Mouse (Mus musculus) liver, embryonic 16.5 days (tissue): Measurements from ENCODE around the gene Csk. TPM values are rescaled to one million over a fixed set of nuclear protein-coding genes. Genes with fewer than 3 reads are reported as not detected.

Experiments used
- ATAC-seq: fragments of 200-750 bp; cut with Nextera tagmentation; 2 replicates; pipeline ENCODE4 v1.8.0; 2017; ENCODE audit warnings: low read depth, mild to moderate bottlenecking, moderate number of reproducible peaks, moderate library complexity
- H3K27ac ChIP-seq: fragments of 300-500 bp; sonication (generic); 2 replicates; pipeline ENCODE4 v1.5.1; 2014; ENCODE audit warnings: mild to moderate bottlenecking, low read length
- H3K27me3 ChIP-seq: fragments of 300-500 bp; sonication (generic); 2 replicates; pipeline ENCODE4 v1.6.1; 2014; ENCODE audit warnings: low read depth, low read length, mixed read lengths; ENCODE audit not compliant: control insufficient read depth, insufficient read depth
- H3K36me3 ChIP-seq: fragments of 300-500 bp; sonication (generic); 2 replicates; pipeline ENCODE4 v1.6.1; 2014; ENCODE audit warnings: mild to moderate bottlenecking; ENCODE audit not compliant: control insufficient read depth, insufficient read depth
- H3K4me1 ChIP-seq: fragments of 300-500 bp; sonication (generic); 2 replicates; pipeline ENCODE4 v1.6.1; 2014; ENCODE audit warnings: low read depth, low read length, mixed read lengths; ENCODE audit not compliant: control insufficient read depth
- H3K4me2 ChIP-seq: fragments of 300-500 bp; sonication (generic); 2 replicates; pipeline ENCODE4 v1.6.1; 2014; ENCODE audit warnings: low read depth, low read length, mixed read lengths
- H3K4me3 ChIP-seq: fragments of 300-500 bp; sonication (generic); 2 replicates; pipeline ENCODE4 v1.5.1; 2014; ENCODE audit warnings: low read depth, mild to moderate bottlenecking, low read length
- H3K9ac ChIP-seq: fragments of 300-500 bp; sonication (generic); 2 replicates; pipeline ENCODE4 v1.6.1; 2014; ENCODE audit warnings: low read depth, low read length
- H3K9me3 ChIP-seq: fragments of 300-500 bp; sonication (generic); replicated peaks from 2 replicates; pipeline ENCODE4 v1.6.1; 2016; ENCODE audit warnings: low read length; ENCODE audit not compliant: control insufficient read depth
- WGBS: fragments of 180-500 bp; shearing (Covaris S2); extraction: QIAGEN DNeasy Blood & Tissue Kit; methylation state at CpG from one replicate; pipeline ENCODE4 v1.1.7; 2014; ENCODE audit not compliant: insufficient replicate concordance; 5-methylcytosine and 5-hydroxymethylcytosine counted together
- polyA plus RNA-seq: library from polyadenylated mRNA; unstranded; fragments of >200 nt; fragmentation: Nextera tagmentation; extraction: Ambion mirVana; gene quantifications from 2 replicates; pipeline ENCODE4 v1.2.1, GENCODE M21; 2015

Gene Csk
- 13.3 and 13.5 TPM in 2 replicates for polyA plus RNA-seq

DNA sequence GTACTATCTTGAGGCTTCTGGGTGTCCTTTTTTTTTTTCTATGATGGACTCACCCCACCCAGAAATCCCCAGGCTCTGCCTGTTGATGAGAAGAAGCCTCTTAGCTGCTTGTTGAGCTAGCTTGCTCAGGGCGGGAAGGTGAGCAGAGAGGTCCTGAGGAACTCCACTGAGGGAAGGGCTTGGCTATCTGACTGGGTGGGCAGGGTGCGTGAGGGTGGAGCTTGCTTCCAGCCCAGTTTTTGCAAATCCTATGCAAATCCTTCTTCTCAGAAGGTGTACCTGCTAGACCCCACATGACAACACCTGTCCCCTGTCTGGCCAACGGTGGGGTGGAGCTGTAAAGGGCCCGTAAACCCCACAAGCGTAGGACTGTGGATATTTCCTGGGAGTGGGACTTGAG is at the start of gene Csk:
Gene Csk (minus strand): TSS at position 349 of the 400 bp plus-strand sequence.
- Histone ChIP-seq H3K4me1 (peaks cover 9% of the 10 kb centered on the region), H3K4me2 (no peak within 1 kb of the TSS), H3K27ac (no peak within 1 kb of the TSS), H3K27me3 (no peaks in the 10 kb centered on the region; the same call in 1 of the 2 replicates), H3K4me3 (no peak within 1 kb of the TSS), H3K9ac (no peak within 1 kb of the TSS), H3K9me3 (no peaks in the 10 kb centered on the region), H3K36me3 (no peaks in the 10 kb centered on the region)
- no peak for ATAC-seq
- 66% methylated on average over 5 of the region's 5 CpGs for WGBS

DNA sequence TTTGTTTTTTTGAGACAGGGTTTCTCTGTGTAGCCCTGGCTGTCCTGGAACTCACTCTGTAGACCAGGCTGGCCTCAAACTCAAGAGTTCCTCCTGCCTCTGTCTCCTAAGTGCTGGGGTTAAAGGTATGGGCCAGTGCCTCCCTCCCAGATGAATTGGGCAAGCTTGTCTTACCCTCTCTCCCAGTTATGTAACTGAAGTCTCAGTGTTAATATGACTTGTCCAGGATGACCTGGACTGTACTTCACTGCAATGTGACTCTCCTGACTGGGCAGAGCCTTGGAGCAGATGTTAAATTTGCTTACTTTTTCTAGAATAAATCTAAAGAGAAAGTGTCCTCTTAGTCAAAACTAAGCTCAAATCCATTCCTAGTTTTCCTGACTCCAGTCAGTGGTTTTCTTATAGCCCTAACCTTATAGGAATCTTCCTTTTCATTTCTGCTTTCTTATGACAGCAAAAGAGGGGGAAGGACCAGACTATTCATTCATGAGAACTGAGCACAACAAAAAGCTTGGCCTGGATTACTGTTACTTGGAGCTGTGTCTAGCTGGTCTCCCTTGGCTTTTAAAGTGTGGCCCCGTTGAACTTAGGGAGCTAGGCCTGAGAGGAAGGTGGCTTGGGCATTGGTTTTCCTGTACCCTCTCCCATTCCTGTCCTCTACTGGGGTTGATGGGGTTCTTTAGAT is 45.2 kb upstream of the Csk start:
- WGBS = 33% methylated on average over 1 of the region's 1 CpGs
- Histone ChIP-seq H3K27ac (no peak overlapping the region), H3K4me1 (peaks cover 19% of the 10 kb centered on the region), H3K9me3 (no peaks in the 10 kb centered on the region), H3K4me3 (no peak overlapping the region), H3K4me2 (no peak overlapping the region), H3K27me3 (peaks cover 29% of the 10 kb centered on the region), H3K9ac (no peak overlapping the region), H3K36me3 (no peaks in the 10 kb centered on the region)
- ATAC-seq = no peak

DNA sequence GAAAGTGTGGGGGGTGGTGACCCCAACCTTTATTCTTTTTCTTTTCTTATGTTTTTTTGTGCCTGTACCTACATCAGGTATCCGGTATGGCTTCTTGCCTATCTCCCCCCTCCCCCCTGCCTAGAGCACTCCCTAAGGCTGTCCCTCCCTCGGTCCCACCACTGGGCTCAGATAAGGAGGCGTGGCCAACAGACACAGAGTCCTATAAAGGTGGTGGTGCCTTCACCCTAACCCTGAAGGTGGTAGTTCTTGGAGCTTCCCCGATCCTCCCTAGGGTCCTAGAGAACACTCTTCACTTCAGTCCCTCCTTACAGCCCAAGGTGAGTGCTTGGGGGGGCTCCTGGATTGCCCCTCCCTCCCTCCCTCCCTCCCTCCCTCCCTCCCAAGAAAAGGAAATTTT is 43.9 kb upstream of the Csk start:
- Histone ChIP-seq H3K4me1 (peaks cover 19% of the 10 kb centered on the region), H3K9ac (no peak overlapping the region), H3K4me2 (0 out of 2 replicates have a peak overlapping the region, but pooled peaks have one; percentile 56), H3K27ac (no peak overlapping the region), H3K4me3 (no peak overlapping the region), H3K9me3 (no peaks in the 10 kb centered on the region), H3K27me3 (peaks cover 29% of the 10 kb centered on the region), H3K36me3 (no peaks in the 10 kb centered on the region)
- 7% methylated on average over 4 of the region's 4 CpGs for WGBS
- peak; percentile 46; the same call in 1 of the 2 replicates for ATAC-seq

GRCm38 (mm10) chr9:57696380-57697285 is 43.2 kb upstream of the Csk start:
- Histone ChIP-seq H3K4me3 (peak overlapping the region; percentile 40), H3K9ac (no peak overlapping the region)
- 3% methylated on average over 42 of the region's 42 CpGs for WGBS

GRCm38 (mm10) chr9:57694108-57694507 is 40.7 kb upstream of the Csk start:
- Histone ChIP-seq H3K4me2 (no peak overlapping the region), H3K27ac (no peak overlapping the region), H3K36me3 (no peaks in the 10 kb centered on the region), H3K4me3 (no peak overlapping the region), H3K9me3 (no peaks in the 10 kb centered on the region), H3K4me1 (peaks cover 19% of the 10 kb centered on the region), H3K27me3 (peaks cover 29% of the 10 kb centered on the region), H3K9ac (no peak overlapping the region)
- no peak for ATAC-seq
- 73% methylated on average over 2 of the region's 2 CpGs for WGBS

More at GRCm38 (mm10) chr9:57696380-57697285, 43.2 kb upstream of the Csk start:
- H3K36me3 ChIP-seq = no peaks in the 10 kb centered on the region
- peaks cover 29% of the 10 kb centered on the region for H3K27me3 ChIP-seq
- H3K4me2 ChIP-seq = peak overlapping the region; percentile 56
- ATAC-seq = peak; percentile 53
- peaks cover 19% of the 10 kb centered on the region for H3K4me1 ChIP-seq
- H3K9me3 ChIP-seq = no peaks in the 10 kb centered on the region
- no peak overlapping the region for H3K27ac ChIP-seq

GRCm38 (mm10) chr9:57688606-57689005 is 35.2 kb upstream of the Csk start:
- Histone ChIP-seq H3K27ac (no peak overlapping the region), H3K9ac (no peak overlapping the region), H3K9me3 (no peaks in the 10 kb centered on the region), H3K4me3 (no peak overlapping the region), H3K4me1 (no peaks in the 10 kb centered on the region), H3K4me2 (no peak overlapping the region), H3K36me3 (no peaks in the 10 kb centered on the region), H3K27me3 (no peaks in the 10 kb centered on the region)
- 71% methylated on average over 2 of the region's 2 CpGs for WGBS
- ATAC-seq = no peak

DNA sequence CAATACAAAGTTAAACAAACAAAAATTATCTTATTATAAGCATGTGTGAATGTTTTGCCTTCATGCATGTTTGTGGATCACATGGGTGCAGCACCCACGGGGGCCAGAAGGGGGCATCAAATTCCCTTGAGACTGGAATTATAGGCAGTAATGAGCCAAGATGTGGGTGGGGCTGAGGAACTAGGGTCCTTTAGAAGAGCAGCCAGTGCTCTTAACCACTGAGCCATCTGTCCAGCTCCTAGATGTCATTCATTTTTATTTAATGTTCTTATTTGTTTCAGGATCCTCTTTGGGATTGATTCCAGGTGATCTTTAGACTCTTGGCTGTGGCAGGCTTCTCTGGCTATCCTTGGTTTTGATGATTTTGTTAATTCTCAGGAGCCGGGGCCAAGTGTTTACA is 34.7 kb upstream of the Csk start:
- no peaks in the 10 kb centered on the region for H3K27me3 ChIP-seq
- H3K4me2 ChIP-seq = no peak overlapping the region
- no peak overlapping the region for H3K27ac ChIP-seq
- no peak overlapping the region for H3K4me3 ChIP-seq
- WGBS = 29% methylated on average over 2 of the region's 2 CpGs
- no peak overlapping the region for H3K9ac ChIP-seq
- H3K9me3 ChIP-seq = no peaks in the 10 kb centered on the region
- no peak for ATAC-seq
- H3K36me3 ChIP-seq = no peaks in the 10 kb centered on the region
- no peaks in the 10 kb centered on the region for H3K4me1 ChIP-seq

DNA sequence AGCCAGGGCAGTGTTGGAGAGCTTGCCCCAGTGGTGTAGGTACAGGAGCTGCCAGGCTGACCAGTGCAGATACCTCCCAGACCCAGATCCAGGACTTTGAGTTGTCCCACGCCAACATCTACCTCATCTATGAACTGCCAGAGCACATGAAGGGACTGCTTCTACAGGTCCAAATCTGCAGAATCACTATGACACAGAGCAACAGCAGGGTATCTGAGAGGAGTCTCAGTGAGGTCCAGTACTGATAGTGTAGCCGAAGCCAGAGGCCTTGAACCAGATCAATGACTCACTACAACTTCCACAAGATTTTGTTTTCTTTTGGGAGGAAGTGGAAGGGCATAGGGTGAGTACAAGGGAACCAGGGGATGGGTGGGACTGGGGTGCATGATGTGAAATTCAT is 34.3 kb upstream of the Csk start, which contains the start of gene Cyp1a1:
Gene Cyp1a1 (plus strand): TSS at position 178 of the 400 bp plus-strand sequence.
- Histone ChIP-seq H3K27me3 (no peaks in the 10 kb centered on the region), H3K27ac (no peak within 1 kb of the TSS), H3K36me3 (no peaks in the 10 kb centered on the region), H3K9me3 (no peaks in the 10 kb centered on the region), H3K4me2 (no peak within 1 kb of the TSS), H3K4me3 (no peak within 1 kb of the TSS), H3K9ac (no peak within 1 kb of the TSS), H3K4me1 (no peaks in the 10 kb centered on the region)
- ATAC-seq = no peak
- WGBS = 64% methylated on average over 2 of the region's 2 CpGs

DNA sequence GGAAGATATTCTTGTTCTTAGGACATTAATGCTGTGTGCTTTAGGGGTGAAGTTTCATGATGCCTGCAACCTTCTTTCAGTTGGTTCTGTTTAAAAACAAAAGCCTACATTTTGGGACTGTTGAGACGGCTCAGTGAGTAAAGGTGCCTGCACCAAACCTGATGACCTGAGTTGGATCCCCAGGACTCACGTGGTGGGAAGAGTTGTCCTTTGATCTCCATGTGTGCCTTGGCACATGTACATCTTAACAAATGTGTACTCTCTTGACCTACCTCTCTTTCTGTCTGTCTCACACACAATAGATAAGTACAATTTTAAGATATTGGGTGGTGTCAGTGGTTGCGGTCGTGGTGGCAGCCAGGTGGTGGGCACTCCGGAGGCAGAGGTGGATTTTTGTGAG is 32.6 kb upstream of the Csk start:
- no peaks in the 10 kb centered on the region for H3K4me1 ChIP-seq
- no peaks in the 10 kb centered on the region for H3K36me3 ChIP-seq
- ATAC-seq = no peak
- H3K27me3 ChIP-seq = no peaks in the 10 kb centered on the region
- no peaks in the 10 kb centered on the region for H3K9me3 ChIP-seq
- WGBS = 54% methylated on average over 5 of the region's 5 CpGs
- H3K27ac ChIP-seq = no peak overlapping the region
- no peak overlapping the region for H3K9ac ChIP-seq
- H3K4me3 ChIP-seq = no peak overlapping the region
- H3K4me2 ChIP-seq = no peak overlapping the region
